Mouse (Mus musculus): ENCODE measurements around the gene Prmt1. TPM values are rescaled to one million over a fixed set of nuclear protein-coding genes. Genes with fewer than 3 reads are reported as not detected.

The Prmt1 gene
- polyA plus RNA-seq, 2 experiments = 51.2 to 168 TPM

GRCm38 (mm10) chr7:44951960-44952359 is 34.4 kb downstream of the Prmt1 start:
- no peaks in the 10 kb centered on the region for H3K36me3 ChIP-seq (replicated peaks; ENCODE audit: control insufficient read depth, insufficient read depth, low read depth)
- H3K27ac ChIP-seq = peak overlapping the region; percentile 49
- H3K4me2 ChIP-seq (ENCODE audit: low read depth) = peak overlapping the region; percentile 91
- TF ChIP-seq CTCF (IDR thresholded peaks at IDR 0.05; ENCODE audit: low read depth) (no peak), EP300 (IDR thresholded peaks at IDR 0.05; ENCODE audit: low read depth) (no peak)
- 0% methylated on average over 10 of the region's 10 CpGs for WGBS (ENCODE audit: insufficient replicate concordance)
- peak; percentile 59 to 72 (median 64) for DNase-seq (ENCODE audit: low read depth in 3 of 3, low spot score in 3 of 3)
- peak overlapping the region; percentile 49 to 59 for H3K4me3 ChIP-seq (ENCODE audit: insufficient read depth in 1 of 2, low read depth in 2 of 2, low read length in 2 of 2)
- H3K9me3 ChIP-seq (ENCODE audit: control insufficient read depth, low read length) = no peaks in the 10 kb centered on the region
- H3K9ac ChIP-seq (replicated peaks) = peak overlapping the region; percentile 57
- H3K27me3 ChIP-seq (ENCODE audit: control insufficient read depth, insufficient read depth, low read length) = peaks cover 22% of the 10 kb centered on the region
- ATAC-seq (ENCODE audit: insufficient read depth) = peak; percentile 78
- peaks cover 12 to 14% of the 10 kb centered on the region in 2 experiments for H3K4me1 ChIP-seq (replicated peaks; ENCODE audit: control insufficient read depth in 2 of 2, insufficient read depth in 2 of 2, low read length in 1 of 2)

- Histone ChIP-seq H3K4me3 (ENCODE audit: insufficient read depth in 1 of 2, low read depth in 2 of 2, low read length in 2 of 2) (no peak overlapping the region), H3K9ac (replicated peaks) (no peak overlapping the region), H3K4me1 (replicated peaks; ENCODE audit: control insufficient read depth in 2 of 2, insufficient read depth in 2 of 2, low read length in 1 of 2) (peaks cover 12 to 14% of the 10 kb centered on the region in 2 experiments), H3K27ac (no peak overlapping the region), H3K4me2 (ENCODE audit: low read depth) (no peak overlapping the region), H3K36me3 (replicated peaks; ENCODE audit: control insufficient read depth, insufficient read depth, low read depth) (no peaks in the 10 kb centered on the region), H3K9me3 (ENCODE audit: control insufficient read depth, low read length) (no peaks in the 10 kb centered on the region), H3K27me3 (ENCODE audit: control insufficient read depth, insufficient read depth, low read length) (peaks cover 22% of the 10 kb centered on the region)
- TF ChIP-seq CTCF (IDR thresholded peaks at IDR 0.05; ENCODE audit: low read depth) (no peak), EP300 (IDR thresholded peaks at IDR 0.05; ENCODE audit: low read depth) (no peak)
- 43% methylated on average over 6 of the region's 6 CpGs for WGBS (ENCODE audit: insufficient replicate concordance)
- ATAC-seq (ENCODE audit: insufficient read depth) = no peak
- DNase-seq (ENCODE audit: low read depth in 3 of 3, low spot score in 3 of 3) = no peak
These were observed 36.4 kb downstream of the Prmt1 start for GRCm38 (mm10) chr7:44949922-44950321.

- H3K27me3 ChIP-seq (ENCODE audit: control insufficient read depth, insufficient read depth, low read length) = no peaks in the 10 kb centered on the region
- no peak within 1 kb of the TSS for H3K9ac ChIP-seq (replicated peaks)
- no peak for DNase-seq (ENCODE audit: low read depth in 3 of 3, low spot score in 3 of 3)
- no peaks in the 10 kb centered on the region for H3K4me1 ChIP-seq (replicated peaks; ENCODE audit: control insufficient read depth in 2 of 2, insufficient read depth in 2 of 2, low read length in 1 of 2)
- TF ChIP-seq CTCF (IDR thresholded peaks at IDR 0.05; ENCODE audit: low read depth) (no peak), EP300 (IDR thresholded peaks at IDR 0.05; ENCODE audit: low read depth) (no peak)
- ATAC-seq (ENCODE audit: insufficient read depth) = no peak
- no peak within 1 kb of the TSS for H3K27ac ChIP-seq
- no peak within 1 kb of the TSS for H3K4me3 ChIP-seq (ENCODE audit: insufficient read depth in 1 of 2, low read depth in 2 of 2, low read length in 2 of 2)
- no peaks in the 10 kb centered on the region for H3K9me3 ChIP-seq (ENCODE audit: control insufficient read depth, low read length)
- no peaks in the 10 kb centered on the region for H3K36me3 ChIP-seq (replicated peaks; ENCODE audit: control insufficient read depth, insufficient read depth, low read depth)
- no peak within 1 kb of the TSS for H3K4me2 ChIP-seq (ENCODE audit: low read depth)
- WGBS (ENCODE audit: insufficient replicate concordance) = 76% methylated on average over 7 of the region's 7 CpGs
These were observed 43.5 kb downstream of the Prmt1 start, which contains the start of gene Tsks for GRCm38 (mm10) chr7:44942904-44943303. Tsks (plus strand) TSS chr7:44943204.

- Histone ChIP-seq H3K4me3 (ENCODE audit: insufficient read depth in 1 of 2, low read depth in 2 of 2, low read length in 2 of 2) (no peak overlapping the region), H3K4me1 (replicated peaks; ENCODE audit: control insufficient read depth in 2 of 2, insufficient read depth in 2 of 2, low read length in 1 of 2) (no peaks in the 10 kb centered on the region), H3K9me3 (ENCODE audit: control insufficient read depth, low read length) (no peaks in the 10 kb centered on the region), H3K27me3 (ENCODE audit: control insufficient read depth, insufficient read depth, low read length) (no peaks in the 10 kb centered on the region), H3K36me3 (replicated peaks; ENCODE audit: control insufficient read depth, insufficient read depth, low read depth) (no peaks in the 10 kb centered on the region), H3K27ac (no peak overlapping the region), H3K9ac (replicated peaks) (no peak overlapping the region), H3K4me2 (ENCODE audit: low read depth) (no peak overlapping the region)
- ATAC-seq (ENCODE audit: insufficient read depth) (no peak), DNase-seq (ENCODE audit: low read depth in 3 of 3, low spot score in 3 of 3) (no peak)
- TF ChIP-seq EP300 (IDR thresholded peaks at IDR 0.05; ENCODE audit: low read depth) (no peak), CTCF (IDR thresholded peaks at IDR 0.05; ENCODE audit: low read depth) (no peak)
- WGBS (ENCODE audit: insufficient replicate concordance) = 73% methylated on average over 4 of the region's 4 CpGs
These were observed 47.7 kb downstream of the Prmt1 start for GRCm38 (mm10) chr7:44938680-44939079.

GRCm38 (mm10) chr7:44929204-44930151 is 56.9 kb downstream of the Prmt1 start, which contains the start of gene Ap2a1:
Ap2a1 (minus strand) TSS chr7:44929496.
- Histone ChIP-seq H3K4me1 (replicated peaks; ENCODE audit: control insufficient read depth in 2 of 2, insufficient read depth in 2 of 2, low read length in 1 of 2) (peaks cover 28 to 32% of the 10 kb centered on the region in 2 experiments), H3K36me3 (replicated peaks; ENCODE audit: control insufficient read depth, insufficient read depth, low read depth) (peaks cover 11% of the 10 kb centered on the region), H3K9ac (replicated peaks) (peak within 1 kb of the TSS; percentile 81), H3K27me3 (ENCODE audit: control insufficient read depth, insufficient read depth, low read length) (no peaks in the 10 kb centered on the region), H3K9me3 (ENCODE audit: control insufficient read depth, low read length) (no peaks in the 10 kb centered on the region), H3K27ac (peak within 1 kb of the TSS; percentile 85), H3K4me2 (ENCODE audit: low read depth) (peak within 1 kb of the TSS; percentile 93), H3K4me3 (ENCODE audit: insufficient read depth in 1 of 2, low read depth in 2 of 2, low read length in 2 of 2) (peak within 1 kb of the TSS; percentile 74 to 84)
- under 1% methylated on average over 84 of the region's 84 CpGs for WGBS (ENCODE audit: insufficient replicate concordance)
- ATAC-seq (ENCODE audit: insufficient read depth) = peak; percentile 94
- TF ChIP-seq CTCF (IDR thresholded peaks at IDR 0.05; ENCODE audit: low read depth) = no peak
- TF ChIP-seq EP300 (IDR thresholded peaks at IDR 0.05; ENCODE audit: low read depth) = peak; percentile 62; the same call in 1 of the 2 replicates
- peak; percentile 100 for DNase-seq (ENCODE audit: low read depth in 3 of 3, low spot score in 3 of 3)

All from liver, embryonic 14.5 days (tissue).